Mouse (Mus musculus) liver, embryonic 13.5 days (tissue): ENCODE measurements at regions not wholly inside any gene's neighbourhood (a gene's known extent, or its start where the extent isn't known, plus 50 kb on each side); places are given as distances from the start of the nearest gene placed in this dataset.

Experiments used
- ATAC-seq: fragments of 200-750 bp; cut with Nextera tagmentation; 2 replicates; pipeline ENCODE4 v1.8.0; 2017; ENCODE audit warnings: low read depth, mild to moderate bottlenecking, moderate number of reproducible peaks, moderate library complexity
- DNase-seq: peaks from one replicate; pipeline ENCODE4 v3.0.0; 2022
- H3K27ac ChIP-seq: fragments of 300-500 bp; sonication (generic); 2 replicates; pipeline ENCODE4 v1.5.1; 2015; ENCODE audit warnings: moderate library complexity, mild to moderate bottlenecking, inconsistent platforms
- H3K27me3 ChIP-seq: fragments of 300-500 bp; sonication (generic); 2 replicates; pipeline ENCODE4 v1.6.1; 2015; ENCODE audit warnings: mild to moderate bottlenecking, inconsistent platforms
- H3K36me3 ChIP-seq: fragments of 300-500 bp; sonication (generic); 2 replicates; pipeline ENCODE4 v1.6.1; 2015; ENCODE audit warnings: mild to moderate bottlenecking, inconsistent platforms
- H3K4me1 ChIP-seq: fragments of 300-500 bp; sonication (generic); replicated peaks from 2 replicates; pipeline ENCODE4 v1.6.1; 2015; ENCODE audit warnings: inconsistent platforms
- H3K4me2 ChIP-seq: fragments of 300-500 bp; sonication (generic); 2 replicates; pipeline ENCODE4 v1.6.1; 2015; ENCODE audit warnings: inconsistent platforms, mild to moderate bottlenecking, moderate library complexity
- H3K4me3 ChIP-seq: fragments of 300-500 bp; sonication (generic); replicated peaks from 2 replicates; pipeline ENCODE4 v1.5.1; 2015; ENCODE audit warnings: mild to moderate bottlenecking, inconsistent platforms
- H3K9ac ChIP-seq: fragments of 300-500 bp; sonication (generic); 2 replicates; pipeline ENCODE4 v1.6.1; 2015; ENCODE audit warnings: mild to moderate bottlenecking, inconsistent platforms
- H3K9me3 ChIP-seq: fragments of 300-500 bp; sonication (generic); replicated peaks from 2 replicates; pipeline ENCODE4 v1.6.1; 2016; ENCODE audit warnings: inconsistent platforms
- WGBS: fragments of 180-500 bp; shearing (Covaris S2); methylation state at CpG from one replicate; pipeline ENCODE4 v1.1.7; 2015; ENCODE audit not compliant: insufficient replicate concordance; 5-methylcytosine and 5-hydroxymethylcytosine counted together

DNA sequence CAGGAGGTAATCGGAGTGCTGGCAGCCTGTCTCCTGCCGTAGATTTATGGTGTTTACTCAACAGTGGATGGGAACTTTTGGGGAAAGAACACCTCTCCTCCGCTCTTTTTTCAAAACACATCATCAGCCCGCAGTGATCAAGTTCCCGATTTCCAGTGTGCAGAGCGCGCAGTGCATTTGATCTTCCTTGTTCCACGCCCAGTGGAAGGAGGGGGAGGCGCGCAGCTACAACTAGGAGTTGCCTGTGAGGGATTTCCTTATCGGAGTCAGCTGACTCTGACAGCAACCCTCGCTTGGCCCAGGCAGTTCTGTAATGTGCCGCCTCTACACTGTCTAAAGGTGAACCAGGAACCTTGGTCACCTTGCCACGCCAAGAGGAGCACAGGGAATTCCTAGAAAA, 226.8 kb upstream of the Spdye4c start:
- DNase-seq = no peak
- Histone ChIP-seq H3K4me3 (no peak overlapping the region), H3K4me1 (peaks cover 20% of the 10 kb centered on the region), H3K4me2 (peak overlapping the region; percentile 29), H3K36me3 (no peaks in the 10 kb centered on the region), H3K27ac (no peak overlapping the region), H3K9me3 (no peaks in the 10 kb centered on the region), H3K27me3 (no peaks in the 10 kb centered on the region), H3K9ac (no peak overlapping the region)
- 40% methylated on average over 14 of the region's 14 CpGs for WGBS
- ATAC-seq = peak; percentile 60; the same call in 1 of the 2 replicates

DNA sequence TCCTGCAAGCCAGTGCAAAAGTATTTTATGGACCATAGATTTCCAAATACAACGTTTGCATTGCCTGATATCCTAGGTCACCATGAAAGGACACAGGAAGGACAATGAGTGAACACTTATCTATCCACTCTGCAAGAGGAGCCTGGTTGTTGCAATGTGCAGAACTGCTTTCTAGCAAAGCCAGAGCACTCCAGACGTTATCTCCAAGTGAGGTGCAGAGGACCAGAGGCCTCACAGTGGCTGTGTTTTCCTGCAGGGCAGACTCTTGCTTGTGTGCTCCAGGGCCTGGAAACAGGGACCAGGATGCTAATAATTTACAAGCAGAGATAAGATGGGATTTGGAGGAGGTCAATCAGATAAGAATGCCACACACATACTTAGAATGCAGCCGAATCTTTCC, 226.0 kb upstream of the Spdye4c start:
- H3K9ac ChIP-seq = no peak overlapping the region
- H3K4me3 ChIP-seq = no peak overlapping the region
- no peak overlapping the region for H3K4me2 ChIP-seq
- H3K9me3 ChIP-seq = no peaks in the 10 kb centered on the region
- WGBS = 21% methylated on average over 3 of the region's 3 CpGs
- H3K27me3 ChIP-seq = no peaks in the 10 kb centered on the region
- peaks cover 20% of the 10 kb centered on the region for H3K4me1 ChIP-seq
- H3K27ac ChIP-seq = no peak overlapping the region
- ATAC-seq (no peak), DNase-seq (no peak)
- H3K36me3 ChIP-seq = no peaks in the 10 kb centered on the region

DNA sequence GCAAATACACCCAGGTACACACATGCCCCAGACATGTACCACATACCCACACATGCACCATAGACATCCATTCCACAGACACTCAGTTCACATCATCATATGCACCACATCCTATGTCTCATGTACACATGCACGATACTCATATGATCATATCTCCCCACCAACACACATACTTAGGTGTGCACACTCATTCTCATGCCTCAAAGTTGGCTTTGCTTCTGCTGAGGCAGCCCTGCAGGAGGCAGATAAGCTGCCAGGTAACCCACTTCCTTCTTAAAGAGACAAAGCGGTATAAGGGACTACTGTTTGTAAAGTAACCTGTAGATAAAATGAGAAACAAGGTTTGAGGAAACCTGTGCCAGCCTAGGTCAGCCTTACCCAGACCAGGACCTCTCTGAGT, 225.2 kb upstream of the Spdye4c start:
- Histone ChIP-seq H3K4me3 (no peak overlapping the region), H3K27ac (no peak overlapping the region), H3K4me1 (peaks cover 23% of the 10 kb centered on the region), H3K27me3 (no peaks in the 10 kb centered on the region), H3K9me3 (no peaks in the 10 kb centered on the region), H3K9ac (no peak overlapping the region), H3K4me2 (no peak overlapping the region), H3K36me3 (no peaks in the 10 kb centered on the region)
- WGBS = 46% methylated on average over 2 of the region's 2 CpGs
- ATAC-seq = no peak
- no peak for DNase-seq

DNA sequence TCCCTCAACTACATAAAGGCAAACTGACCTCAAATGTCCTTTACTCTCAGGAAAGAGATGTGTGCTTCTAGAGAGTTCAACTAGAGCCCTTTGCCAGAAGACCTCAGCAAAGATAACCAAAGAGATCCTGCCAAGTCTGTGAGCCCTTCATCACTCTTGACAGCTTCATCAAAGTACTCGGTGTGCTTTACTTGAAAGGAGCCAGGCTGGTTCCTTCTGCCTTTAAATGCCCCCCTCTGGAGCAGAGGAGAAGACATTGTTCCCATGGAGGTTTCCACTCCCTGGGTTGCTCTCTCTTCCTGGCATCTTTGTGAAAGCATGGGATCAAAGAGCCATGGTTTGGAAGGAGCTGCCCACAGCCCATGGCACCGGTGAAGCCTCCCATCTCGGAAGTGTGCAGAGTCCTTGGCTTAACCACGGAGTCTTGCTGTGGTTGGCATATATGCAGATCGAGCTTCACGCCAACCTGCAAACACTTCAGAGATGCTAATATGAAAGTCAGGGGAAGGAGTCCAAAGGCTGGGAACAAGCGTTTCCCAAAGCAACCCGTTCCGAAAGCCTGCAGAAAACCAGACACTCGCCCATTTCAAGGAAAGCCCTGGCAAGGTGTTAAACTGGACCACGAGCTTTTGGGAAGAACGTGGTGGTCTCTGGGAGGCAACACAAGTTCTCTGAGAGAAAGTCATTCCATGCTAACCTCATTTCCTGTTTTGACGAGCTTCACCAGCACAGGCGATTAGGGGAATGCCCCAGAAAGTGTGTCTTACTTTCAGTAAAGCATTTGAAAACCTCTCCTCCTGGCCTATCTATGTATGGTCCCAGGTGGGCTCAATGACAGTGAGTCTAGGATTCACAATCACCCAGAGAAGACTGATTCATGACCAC, 223.5 kb upstream of the Spdye4c start:
- H3K27me3 ChIP-seq = no peaks in the 10 kb centered on the region
- H3K9me3 ChIP-seq = no peaks in the 10 kb centered on the region
- DNase-seq = no peak
- H3K27ac ChIP-seq = no peak overlapping the region
- H3K9ac ChIP-seq = no peak overlapping the region
- no peak overlapping the region for H3K4me3 ChIP-seq
- no peak overlapping the region for H3K4me2 ChIP-seq
- 62% methylated on average over 14 of the region's 14 CpGs for WGBS
- ATAC-seq = no peak
- H3K36me3 ChIP-seq = no peaks in the 10 kb centered on the region
- H3K4me1 ChIP-seq = peaks cover 23% of the 10 kb centered on the region

DNA sequence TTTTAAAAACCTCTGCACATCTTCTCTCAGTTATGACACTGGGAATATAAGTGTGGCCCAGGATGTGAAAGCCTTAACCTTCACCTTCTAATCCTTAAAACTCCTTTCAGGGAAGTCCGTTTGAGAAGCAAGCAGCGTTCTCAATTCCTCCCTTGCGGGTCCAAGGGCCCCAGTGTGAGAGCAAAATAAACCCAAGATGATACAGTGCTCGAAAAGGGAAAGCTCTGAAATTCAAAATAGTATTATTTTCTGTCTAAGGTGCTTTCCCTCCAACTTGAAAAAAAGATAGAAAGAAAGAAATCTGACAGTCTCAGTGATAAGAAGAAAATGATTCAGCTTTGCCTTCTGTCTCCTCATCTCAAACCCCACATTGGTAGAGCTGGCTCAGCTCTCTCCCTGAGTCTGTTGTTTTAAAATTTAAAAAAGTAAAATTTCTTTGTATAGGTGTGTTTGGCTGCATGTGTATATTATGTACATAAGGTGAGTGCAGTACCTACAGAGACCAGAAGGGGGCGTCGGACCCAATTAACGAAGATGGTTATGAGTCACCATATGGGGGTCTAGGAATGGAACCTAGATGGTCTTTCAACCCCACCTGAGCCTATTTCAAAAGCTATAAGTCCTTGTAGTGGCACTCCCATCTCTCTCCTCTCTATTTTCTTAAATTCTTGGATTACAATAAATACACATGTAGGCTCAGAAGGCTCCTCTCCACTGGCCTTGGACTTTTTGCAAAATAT, 222.3 kb upstream of the Spdye4c start:
- no peak overlapping the region for H3K4me3 ChIP-seq
- H3K27ac ChIP-seq = no peak overlapping the region
- H3K4me2 ChIP-seq = no peak overlapping the region
- no peak overlapping the region for H3K9ac ChIP-seq
- no peak for ATAC-seq
- 57% methylated on average over 7 of the region's 7 CpGs for WGBS
- H3K9me3 ChIP-seq = no peaks in the 10 kb centered on the region
- H3K4me1 ChIP-seq = peaks cover 22% of the 10 kb centered on the region
- DNase-seq = no peak
- no peaks in the 10 kb centered on the region for H3K36me3 ChIP-seq
- H3K27me3 ChIP-seq = no peaks in the 10 kb centered on the region

DNA sequence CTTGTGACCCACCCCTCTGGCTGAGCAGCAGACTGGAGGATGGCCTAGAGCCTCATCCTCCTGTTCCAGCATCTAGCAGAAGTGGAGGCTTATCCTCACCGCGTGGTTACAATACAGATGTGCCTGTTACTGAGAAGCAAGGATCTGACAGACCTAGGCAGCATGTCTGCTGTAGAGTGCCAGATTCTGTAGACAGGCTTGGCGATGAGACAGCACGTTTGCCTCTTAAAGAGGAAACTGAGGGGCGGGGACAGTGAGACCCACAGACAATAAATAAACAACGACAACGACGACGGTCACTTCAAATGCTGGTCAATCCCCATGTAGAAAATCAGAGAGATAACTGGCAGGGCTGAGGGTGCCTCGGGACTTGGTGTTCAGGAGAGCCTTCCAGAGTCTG, 220.2 kb upstream of the Spdye4c start:
- ATAC-seq (no peak), DNase-seq (no peak)
- Histone ChIP-seq H3K4me2 (no peak overlapping the region), H3K4me3 (no peak overlapping the region), H3K9ac (no peak overlapping the region), H3K4me1 (peaks cover 5% of the 10 kb centered on the region; the same call in 1 of the 2 replicates), H3K9me3 (no peaks in the 10 kb centered on the region), H3K27ac (no peak overlapping the region), H3K36me3 (no peaks in the 10 kb centered on the region), H3K27me3 (no peaks in the 10 kb centered on the region)
- WGBS = 35% methylated on average over 10 of the region's 10 CpGs

DNA sequence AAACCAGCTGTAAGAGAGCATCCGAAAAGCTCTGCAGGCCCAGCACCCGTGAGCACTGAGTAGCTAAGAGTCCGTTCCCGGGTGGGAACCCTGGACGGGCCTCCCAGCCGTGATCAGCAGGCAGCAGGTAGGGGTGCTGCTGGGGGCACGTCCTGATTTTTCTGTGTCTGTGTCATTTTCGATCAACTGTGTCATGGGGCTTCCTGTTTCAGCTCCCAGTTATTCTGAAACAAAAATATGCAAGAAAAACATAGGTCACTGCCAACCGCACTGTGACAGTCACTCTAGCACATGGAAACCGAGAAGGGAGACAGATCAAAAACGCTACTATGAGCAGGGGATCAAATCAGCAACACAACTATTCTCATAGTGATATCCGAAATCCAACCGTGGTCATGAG, 218.8 kb upstream of the Spdye4c start:
- ATAC-seq = no peak
- no peak overlapping the region for H3K27ac ChIP-seq
- H3K36me3 ChIP-seq = no peaks in the 10 kb centered on the region
- DNase-seq = no peak
- no peak overlapping the region for H3K4me2 ChIP-seq
- no peak overlapping the region for H3K4me3 ChIP-seq
- H3K27me3 ChIP-seq = no peaks in the 10 kb centered on the region
- peaks cover 3% of the 10 kb centered on the region; the same call in 1 of the 2 replicates for H3K4me1 ChIP-seq
- H3K9me3 ChIP-seq = no peaks in the 10 kb centered on the region
- H3K9ac ChIP-seq = no peak overlapping the region
- 62% methylated on average over 13 of the region's 13 CpGs for WGBS

DNA sequence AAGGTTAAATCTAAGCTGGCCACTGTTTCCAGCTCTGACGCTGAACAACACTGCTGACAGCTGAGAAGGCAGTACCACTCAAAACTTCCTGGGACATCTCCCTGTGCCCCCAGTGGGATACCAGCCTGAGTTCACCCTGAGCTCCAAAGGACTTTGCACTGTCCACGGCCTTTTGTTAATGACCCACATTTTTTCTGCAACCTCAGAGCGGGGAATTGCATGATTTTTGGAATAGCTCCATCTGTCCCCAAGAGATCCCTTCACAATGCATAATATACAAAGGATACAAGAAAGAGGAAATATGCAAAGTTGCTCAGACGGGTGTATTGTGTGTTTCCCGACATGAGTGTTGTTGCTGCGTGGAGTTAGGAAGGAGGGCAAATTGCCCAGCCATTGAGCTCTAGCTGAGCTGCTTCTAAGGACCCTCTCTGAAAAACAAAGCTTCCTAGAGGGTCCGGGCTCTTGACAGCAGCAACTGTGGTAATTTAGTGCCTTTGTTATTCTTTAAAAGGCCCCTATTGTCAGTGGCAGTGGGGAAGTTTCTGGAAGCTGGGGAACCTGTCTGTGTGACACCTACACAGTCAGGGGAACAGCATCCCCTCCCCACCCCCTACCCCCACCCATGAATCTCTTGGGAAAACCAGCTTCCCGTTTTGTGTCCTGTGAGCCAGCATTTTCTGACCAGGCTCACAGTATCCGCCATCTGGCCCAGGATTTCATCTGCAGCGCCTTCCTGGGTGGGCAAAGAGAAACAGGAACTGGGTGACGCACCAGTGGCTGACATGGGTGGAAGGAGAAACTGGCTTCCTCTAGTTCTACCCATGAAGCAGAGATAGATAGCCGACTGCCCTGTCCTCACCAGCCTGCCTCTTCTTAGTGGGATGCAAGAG, 217.4 kb upstream of the Spdye4c start:
- DNase-seq = no peak
- H3K27ac ChIP-seq = no peak overlapping the region
- H3K9me3 ChIP-seq = no peaks in the 10 kb centered on the region
- no peaks in the 10 kb centered on the region for H3K36me3 ChIP-seq
- no peak for ATAC-seq
- H3K9ac ChIP-seq = no peak overlapping the region
- WGBS = 44% methylated on average over 12 of the region's 12 CpGs
- H3K4me2 ChIP-seq = no peak overlapping the region
- H3K27me3 ChIP-seq = no peaks in the 10 kb centered on the region
- no peak overlapping the region for H3K4me3 ChIP-seq
- peaks cover 3% of the 10 kb centered on the region; the same call in 1 of the 2 replicates for H3K4me1 ChIP-seq

DNA sequence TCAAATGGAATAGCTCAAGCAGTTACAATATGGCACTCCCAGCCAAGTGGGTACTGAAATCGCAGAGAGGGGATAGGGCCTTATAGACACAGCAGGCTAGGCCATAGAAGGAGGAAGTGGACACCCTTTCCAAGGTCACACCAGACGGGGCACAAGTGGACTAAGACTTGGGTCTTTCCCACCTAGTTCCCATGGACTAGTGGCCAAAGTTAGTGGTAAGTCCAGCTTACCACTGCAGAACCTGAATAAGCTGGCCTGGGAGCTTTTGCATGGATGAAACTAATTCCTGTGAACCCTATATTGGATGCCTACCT, 216.8 kb upstream of the Spdye4c start:
- 58% methylated on average over 2 of the region's 2 CpGs for WGBS
- Histone ChIP-seq H3K36me3 (no peaks in the 10 kb centered on the region), H3K9me3 (no peaks in the 10 kb centered on the region), H3K4me2 (no peak overlapping the region), H3K4me3 (no peak overlapping the region), H3K27ac (no peak overlapping the region), H3K9ac (no peak overlapping the region), H3K27me3 (no peaks in the 10 kb centered on the region), H3K4me1 (peaks cover 3% of the 10 kb centered on the region; the same call in 1 of the 2 replicates)
- DNase-seq = no peak
- no peak for ATAC-seq

DNA sequence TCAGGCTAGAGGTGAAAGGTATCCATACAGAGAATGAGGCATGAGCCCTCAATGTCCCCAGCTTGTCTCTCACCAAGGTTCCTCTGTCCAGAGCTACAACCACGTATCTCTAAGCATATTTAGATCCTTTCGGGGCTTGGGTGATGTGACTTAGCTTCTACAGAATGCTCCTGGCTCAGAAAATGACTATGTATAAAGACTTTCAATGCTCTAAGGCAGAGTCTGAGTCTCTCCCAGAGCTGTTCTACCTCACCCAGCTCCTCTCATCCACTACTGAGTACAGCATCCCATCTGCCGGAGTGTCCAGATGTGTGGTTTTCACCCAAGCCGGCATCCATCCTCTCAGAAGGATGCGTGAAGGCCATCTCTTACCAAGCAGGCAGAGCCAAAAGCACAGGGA, 216.1 kb upstream of the Spdye4c start:
- 74% methylated on average over 5 of the region's 5 CpGs for WGBS
- no peak for ATAC-seq
- Histone ChIP-seq H3K9me3 (no peaks in the 10 kb centered on the region), H3K4me2 (no peak overlapping the region), H3K4me1 (peaks cover 3% of the 10 kb centered on the region; the same call in 1 of the 2 replicates), H3K27ac (no peak overlapping the region), H3K4me3 (no peak overlapping the region), H3K9ac (no peak overlapping the region), H3K27me3 (no peaks in the 10 kb centered on the region), H3K36me3 (no peaks in the 10 kb centered on the region)
- no peak for DNase-seq

DNA sequence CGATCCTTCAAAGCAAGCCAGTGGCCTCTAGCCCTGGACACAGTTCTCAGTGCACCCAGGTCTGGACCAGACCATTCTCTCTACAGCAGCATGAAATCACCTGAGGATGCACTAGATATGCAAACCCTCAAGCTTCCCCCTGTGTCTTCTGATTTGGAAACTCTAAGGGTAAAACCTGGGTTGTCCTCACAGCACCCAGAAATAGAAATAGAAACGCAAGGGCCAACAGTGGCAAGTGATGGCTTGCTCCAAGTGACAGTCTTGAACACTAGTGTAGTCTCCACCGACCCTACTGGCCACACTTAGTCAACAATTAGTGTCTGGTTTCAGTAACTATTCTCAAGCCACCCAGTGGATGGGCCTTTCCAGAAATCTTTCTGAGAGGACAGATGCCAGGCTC, 215.2 kb upstream of the Spdye4c start:
- H3K9ac ChIP-seq = no peak overlapping the region
- 63% methylated on average over 3 of the region's 3 CpGs for WGBS
- H3K9me3 ChIP-seq = no peaks in the 10 kb centered on the region
- H3K4me2 ChIP-seq = no peak overlapping the region
- ATAC-seq = no peak
- no peak overlapping the region for H3K4me3 ChIP-seq
- no peak overlapping the region for H3K27ac ChIP-seq
- no peaks in the 10 kb centered on the region for H3K27me3 ChIP-seq
- no peak for DNase-seq
- H3K36me3 ChIP-seq = no peaks in the 10 kb centered on the region
- 0 out of 2 replicates have a peak, but pooled peaks cover 2% of the 10 kb centered on the region for H3K4me1 ChIP-seq
